Mouse (Mus musculus) lung, embryonic 14.5 days (tissue): ENCODE measurements around the gene Sap25. TPM values are rescaled to one million over a fixed set of nuclear protein-coding genes. Genes with fewer than 3 reads are reported as not detected.

ENCODE experiments used
- ATAC-seq: fragments of 200-750 bp; cut with Nextera tagmentation; 2 replicates; pipeline ENCODE4 v1.8.0; 2017; ENCODE audit warnings: mild to moderate bottlenecking, moderate TSS enrichment, moderate library complexity; ENCODE audit not compliant: insufficient read depth
- DNase-seq: peaks from one replicate; pipeline ENCODE4 v3.0.0-alpha.2; 2015
- H3K27ac ChIP-seq: fragments of 300-500 bp; sonication (generic); 2 replicates; pipeline ENCODE4 v1.5.1; 2014; ENCODE audit warnings: low read depth, mild to moderate bottlenecking, moderate library complexity
- H3K27me3 ChIP-seq: fragments of 300-500 bp; sonication (generic); 2 replicates; pipeline ENCODE4 v1.6.1; 2014; ENCODE audit warnings: low read length, control low read depth; ENCODE audit not compliant: insufficient read depth
- H3K36me3 ChIP-seq: fragments of 300-500 bp; sonication (generic); 2 replicates; pipeline ENCODE4 v1.6.1; 2014; ENCODE audit warnings: control low read depth; ENCODE audit not compliant: insufficient read depth
- H3K4me1 ChIP-seq: fragments of 300-500 bp; sonication (generic); 2 replicates; pipeline ENCODE4 v1.6.1; 2014; ENCODE audit warnings: antibody characterized with exemption, control low read depth; ENCODE audit not compliant: insufficient read depth
- H3K4me2 ChIP-seq: fragments of 300-500 bp; sonication (generic); 2 replicates; pipeline ENCODE4 v1.6.1; 2014; ENCODE audit warnings: mild to moderate bottlenecking
- H3K4me3 ChIP-seq: fragments of 300-500 bp; sonication (generic); 2 replicates; pipeline ENCODE4 v1.5.1; 2014; ENCODE audit warnings: low read depth, low read length
- H3K9ac ChIP-seq: fragments of 300-500 bp; sonication (generic); 2 replicates; pipeline ENCODE4 v1.6.1; 2014
- H3K9me3 ChIP-seq: fragments of 300-500 bp; sonication (generic); 2 replicates; pipeline ENCODE4 v1.6.1; 2016; ENCODE audit warnings: low read depth, low read length, control low read depth
- CTCF ChIP-seq: IDR thresholded peaks from 2 replicates; pipeline ENCODE4 v1.5.1; 2016; ENCODE audit warnings: antibody characterized with exemption, low read depth
- WGBS: fragments of 180-500 bp; shearing (Covaris S2); extraction: QIAGEN DNeasy Blood & Tissue Kit; methylation state at CpG from one replicate; pipeline ENCODE4 v1.1.7; 2014; 5-methylcytosine and 5-hydroxymethylcytosine counted together
- polyA plus RNA-seq: library from polyadenylated mRNA; unstranded; fragments of >200 nt; fragmentation: Nextera tagmentation; extraction: Ambion mirVana; gene quantifications from 2 replicates; pipeline ENCODE4 v1.2.1, GENCODE M21; 2014

Sap25 gene
- polyA plus RNA-seq, 1 experiment from 2014 or later, result 8.1 TPM

DNA sequence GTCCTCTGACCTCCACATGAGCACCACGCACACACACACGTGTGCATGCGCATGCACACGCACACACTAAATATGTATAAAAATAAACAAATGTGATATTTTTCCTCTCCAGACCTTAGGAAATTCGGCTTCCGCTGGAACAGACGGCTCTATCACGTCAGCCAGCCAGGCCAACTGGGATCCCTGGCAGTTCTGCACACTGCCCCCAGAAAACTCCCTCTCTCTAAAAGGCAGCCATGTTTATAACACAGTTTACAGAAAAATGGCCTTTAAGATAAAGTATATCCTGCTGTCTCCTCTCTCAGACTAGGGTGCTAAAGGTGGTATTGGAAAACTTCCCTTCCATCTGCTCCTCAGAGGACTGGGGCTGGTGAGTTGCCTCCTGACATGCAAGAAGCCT, 36.7 kb downstream of the Sap25 start:
- Histone ChIP-seq H3K9ac (no peak overlapping the region), H3K36me3 (0 out of 2 replicates have a peak, but pooled peaks cover 3% of the 10 kb centered on the region), H3K9me3 (no peaks in the 10 kb centered on the region), H3K4me3 (no peak overlapping the region), H3K27me3 (no peaks in the 10 kb centered on the region), H3K4me2 (no peak overlapping the region), H3K27ac (no peak overlapping the region), H3K4me1 (peaks cover under 1% of the 10 kb centered on the region; the same call in 1 of the 2 replicates)
- ATAC-seq (no peak), DNase-seq (no peak)
- no peak for TF ChIP-seq CTCF
- WGBS, result 86% methylated on average over 8 of the region's 8 CpGs

GRCm38 (mm10) chr5:137678736-137679135, 37.6 kb downstream of the Sap25 start:
- WGBS, result 77% methylated on average over 3 of the region's 3 CpGs
- H3K9me3 ChIP-seq, result no peaks in the 10 kb centered on the region
- 0 out of 2 replicates have a peak, but pooled peaks cover 3% of the 10 kb centered on the region for H3K36me3 ChIP-seq
- H3K4me1 ChIP-seq, result peaks cover 7% of the 10 kb centered on the region; the same call in 1 of the 2 replicates
- ATAC-seq (no peak), DNase-seq (no peak)
- H3K4me2 ChIP-seq, result no peak overlapping the region
- H3K27ac ChIP-seq, result no peak overlapping the region
- no peak for TF ChIP-seq CTCF
- H3K27me3 ChIP-seq, result no peaks in the 10 kb centered on the region
- no peak overlapping the region for H3K4me3 ChIP-seq
- no peak overlapping the region for H3K9ac ChIP-seq

DNA sequence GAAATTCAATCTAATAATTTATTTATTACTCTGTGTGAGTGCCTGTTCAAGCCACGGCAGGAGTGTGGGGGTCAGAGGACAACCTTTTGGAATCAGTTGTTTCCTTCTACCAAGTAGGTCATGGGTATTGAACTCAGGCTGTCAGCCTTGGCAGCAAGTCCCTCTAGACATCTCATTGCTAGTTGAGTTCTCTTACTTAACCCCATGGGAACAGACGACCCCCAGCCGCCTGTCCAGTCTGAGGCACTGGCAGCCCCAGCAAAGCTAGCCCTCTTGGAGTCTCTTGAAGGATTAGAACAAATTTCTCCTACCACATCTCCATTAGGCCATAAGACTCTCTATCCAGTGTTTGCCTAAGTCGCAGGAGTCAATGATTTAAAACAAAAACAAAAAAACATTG, 38.6 kb downstream of the Sap25 start:
- Histone ChIP-seq H3K4me3 (no peak overlapping the region), H3K4me1 (peaks cover 7% of the 10 kb centered on the region; the same call in 1 of the 2 replicates), H3K27ac (no peak overlapping the region), H3K36me3 (0 out of 2 replicates have a peak, but pooled peaks cover 3% of the 10 kb centered on the region), H3K9ac (no peak overlapping the region), H3K9me3 (no peaks in the 10 kb centered on the region), H3K27me3 (no peaks in the 10 kb centered on the region), H3K4me2 (no peak overlapping the region)
- TF ChIP-seq CTCF, result no peak
- DNase-seq, result peak; percentile 51
- no peak for ATAC-seq
- 67% methylated on average over 4 of the region's 4 CpGs for WGBS

DNA sequence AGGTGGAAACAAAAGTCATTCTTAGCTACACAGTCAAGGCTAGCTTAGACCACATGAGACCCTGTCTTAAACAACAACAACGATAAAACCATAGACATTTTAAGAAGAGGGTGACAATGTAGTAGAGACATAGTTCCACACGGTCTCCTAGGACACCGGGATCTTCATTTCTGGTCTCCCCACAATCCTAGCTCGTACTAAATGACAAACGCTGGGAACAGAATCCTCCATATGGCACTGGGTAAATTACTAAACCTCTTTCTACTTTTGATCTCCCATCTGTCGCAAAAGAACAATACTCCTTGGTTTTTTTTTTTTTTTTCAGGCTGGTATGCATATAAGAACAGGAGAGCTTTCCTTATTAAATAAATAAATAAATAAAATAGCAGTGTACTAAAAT, 41.4 kb downstream of the Sap25 start:
- TF ChIP-seq CTCF, result no peak
- Histone ChIP-seq H3K36me3 (0 out of 2 replicates have a peak, but pooled peaks cover 3% of the 10 kb centered on the region), H3K4me2 (no peak overlapping the region; the same call in 1 of the 2 replicates), H3K9me3 (no peaks in the 10 kb centered on the region), H3K27ac (no peak overlapping the region), H3K9ac (no peak overlapping the region), H3K27me3 (no peaks in the 10 kb centered on the region), H3K4me3 (no peak overlapping the region), H3K4me1 (peaks cover 7% of the 10 kb centered on the region; the same call in 1 of the 2 replicates)
- DNase-seq (no peak), ATAC-seq (no peak)
- WGBS, result 82% methylated on average over 6 of the region's 6 CpGs

DNA sequence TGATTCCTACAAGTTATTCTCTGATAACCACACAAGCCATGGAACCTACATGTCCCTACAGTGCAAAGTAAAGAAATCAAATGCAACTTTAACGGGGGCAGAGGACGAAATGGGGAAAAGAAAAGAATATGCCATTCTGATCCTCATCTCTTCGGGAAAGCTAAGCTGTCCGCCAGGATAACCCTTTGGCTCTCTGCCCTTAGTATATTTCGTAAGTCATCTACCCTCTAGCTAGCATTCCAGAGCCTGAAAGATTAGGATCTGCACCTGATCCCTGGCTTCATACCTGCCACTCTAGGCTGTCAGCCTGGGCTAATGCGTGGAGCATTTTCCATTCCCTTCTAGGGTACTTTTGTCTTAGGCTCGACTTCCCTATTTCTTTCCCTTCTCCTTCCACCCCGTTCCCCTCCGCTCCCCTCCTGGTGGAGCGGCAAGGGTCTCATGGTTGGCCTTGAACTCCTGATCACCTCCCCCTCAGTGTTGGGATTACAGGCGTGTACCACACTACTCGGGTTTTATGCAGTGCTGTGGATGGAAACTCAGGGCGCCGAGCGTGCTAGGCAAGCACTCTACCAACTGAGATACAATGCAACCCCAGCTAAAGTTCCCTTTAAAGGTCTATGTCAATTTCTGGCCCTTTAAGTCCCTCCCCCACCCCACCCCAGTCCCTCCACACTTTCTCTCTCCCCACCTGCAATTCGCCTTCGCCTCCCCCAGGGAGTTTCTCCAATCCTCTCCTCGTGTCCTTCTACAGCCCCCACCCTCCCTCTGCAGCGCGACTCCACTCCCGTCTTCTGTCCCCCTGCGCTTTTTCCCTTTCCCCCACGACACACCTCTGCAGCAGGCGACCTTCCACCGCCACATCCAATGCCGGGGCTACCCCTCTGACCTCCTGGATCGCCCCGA, 42.5 kb downstream of the Sap25 start:
- 0 out of 2 replicates have a peak, but pooled peaks cover 3% of the 10 kb centered on the region for H3K36me3 ChIP-seq
- H3K27me3 ChIP-seq, result no peaks in the 10 kb centered on the region
- TF ChIP-seq CTCF, result no peak
- H3K4me1 ChIP-seq, result peaks cover 7% of the 10 kb centered on the region; the same call in 1 of the 2 replicates
- ATAC-seq (peak; percentile 4; the same call in 1 of the 2 replicates), DNase-seq (peak; percentile 56)
- peak overlapping the region; percentile 96 for H3K4me2 ChIP-seq
- WGBS, result 7% methylated on average over 28 of the region's 28 CpGs
- no peaks in the 10 kb centered on the region for H3K9me3 ChIP-seq
- H3K4me3 ChIP-seq, result peak overlapping the region; percentile 67
- H3K9ac ChIP-seq, result peak overlapping the region; percentile 58
- no peak overlapping the region for H3K27ac ChIP-seq

DNA sequence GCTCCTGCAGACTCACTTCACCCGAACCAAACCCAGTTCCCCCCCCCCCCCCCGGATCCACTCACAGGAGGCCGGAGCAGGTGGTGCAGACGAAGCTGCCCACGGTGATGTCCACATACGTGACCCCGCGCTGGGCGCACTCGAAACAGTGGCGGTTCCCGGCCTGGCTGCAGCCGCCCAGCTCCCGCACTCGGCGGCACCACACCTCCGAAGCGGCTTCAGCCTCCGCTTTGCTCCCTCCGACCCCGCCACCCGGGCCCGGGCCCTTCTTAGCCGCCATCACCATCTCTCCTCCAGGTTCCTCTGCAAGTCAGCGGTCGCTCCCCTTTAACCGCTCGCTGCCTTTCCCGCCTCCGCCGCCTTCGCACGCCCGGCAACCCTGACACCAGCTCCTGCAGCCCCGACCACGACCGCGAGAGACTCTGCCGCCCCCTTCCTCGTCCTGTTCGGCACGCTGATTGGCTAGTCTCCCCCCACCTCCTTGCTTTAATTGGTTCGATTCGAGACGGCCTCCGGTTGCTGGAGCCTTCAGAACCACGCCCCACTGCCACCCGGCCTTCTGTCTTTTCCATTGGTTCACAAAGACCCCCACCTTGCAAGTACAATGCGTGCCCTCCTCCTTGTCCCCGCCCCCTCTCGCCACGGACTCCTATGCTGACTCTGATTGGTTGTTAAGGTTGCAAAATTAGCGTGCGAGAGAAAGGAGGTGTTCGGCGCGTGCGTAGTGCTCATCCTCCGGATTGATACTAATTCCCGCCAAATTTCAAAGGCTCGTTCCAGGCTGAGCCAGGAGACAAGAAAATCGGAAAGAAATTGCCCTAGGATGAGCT, 43.4 kb downstream of the Sap25 start, which contains the start of gene Agfg2:
Agfg2 (minus strand) TSS at position 433 of the 830 bp plus-strand sequence.
- peak; percentile 98 for DNase-seq
- Histone ChIP-seq H3K4me2 (peak within 1 kb of the TSS; percentile 96), H3K4me1 (peaks cover 7% of the 10 kb centered on the region; the same call in 1 of the 2 replicates), H3K27me3 (no peaks in the 10 kb centered on the region), H3K9ac (peak within 1 kb of the TSS; percentile 58), H3K27ac (peak within 1 kb of the TSS; percentile 36; the same call in 1 of the 2 replicates), H3K36me3 (0 out of 2 replicates have a peak, but pooled peaks cover 3% of the 10 kb centered on the region), H3K9me3 (no peaks in the 10 kb centered on the region), H3K4me3 (peak within 1 kb of the TSS; percentile 67)
- ATAC-seq, result peak; percentile 99
- peak; percentile 53 for TF ChIP-seq CTCF
- under 1% methylated on average over 62 of the region's 62 CpGs for WGBS
